Mouse (Mus musculus) cerebellum, adult 18-20 months (tissue): ENCODE data around the gene Tes3-ps.
A peak's percentile ranks its signal among the peaks of the same experiment; 100 is the strongest.

Experiments
- DNase-seq, 2 experiments: peaks; one replicate each; pipeline ENCODE4 v3.0.0; 2021

Gene Tes3-ps

GRCm38 (mm10) chr13:49492376-49493368, at the start of gene Tes3-ps:
TSS of gene Tes3-ps (plus strand) at chr13:49493318.
- DNase-seq = no peak

- no peak for DNase-seq
Observed at GRCm38 (mm10) chr13:49444451-49444850, 48.7 kb upstream of the Tes3-ps start.

- peak; percentile 81 for DNase-seq
Observed at GRCm38 (mm10) chr13:49449318-49449749, 43.8 kb upstream of the Tes3-ps start.

- no peak for DNase-seq
Observed at GRCm38 (mm10) chr13:49460276-49460675, 32.8 kb upstream of the Tes3-ps start.

GRCm38 (mm10) chr13:49460692-49461414, 32.3 kb upstream of the Tes3-ps start:
- peak in 1 of 2 experiments; percentile 9 for DNase-seq

GRCm38 (mm10) chr13:49461458-49462132, 31.5 kb upstream of the Tes3-ps start:
- no peak for DNase-seq

GRCm38 (mm10) chr13:49462921-49463320, 30.2 kb upstream of the Tes3-ps start:
- DNase-seq = no peak

- DNase-seq = no peak
Observed at GRCm38 (mm10) chr13:49465875-49466274, 27.2 kb upstream of the Tes3-ps start.

GRCm38 (mm10) chr13:49466393-49467075, 26.6 kb upstream of the Tes3-ps start:
- no peak for DNase-seq

GRCm38 (mm10) chr13:49467585-49467984, 25.5 kb upstream of the Tes3-ps start:
- no peak for DNase-seq

- peak in 1 of 2 experiments; percentile 21 for DNase-seq
Observed at GRCm38 (mm10) chr13:49469002-49469401, 24.1 kb upstream of the Tes3-ps start.

GRCm38 (mm10) chr13:49470319-49470718, 22.8 kb upstream of the Tes3-ps start:
- DNase-seq = no peak

- no peak for DNase-seq
Observed at GRCm38 (mm10) chr13:49470806-49471205, 22.3 kb upstream of the Tes3-ps start.

GRCm38 (mm10) chr13:49471981-49472675, 21.0 kb upstream of the Tes3-ps start:
- no peak for DNase-seq

- DNase-seq = no peak
Observed at GRCm38 (mm10) chr13:49472676-49473005, 20.5 kb upstream of the Tes3-ps start.

GRCm38 (mm10) chr13:49477887-49478286, 15.2 kb upstream of the Tes3-ps start:
- DNase-seq = no peak

GRCm38 (mm10) chr13:49478851-49479374, 14.2 kb upstream of the Tes3-ps start:
- no peak for DNase-seq

GRCm38 (mm10) chr13:49479399-49479798, 13.7 kb upstream of the Tes3-ps start:
- no peak for DNase-seq

- DNase-seq = peak; percentile 54 to 65
Observed at GRCm38 (mm10) chr13:49480057-49480456, 13.1 kb upstream of the Tes3-ps start.

- DNase-seq = peak; percentile 37 to 52
Observed at GRCm38 (mm10) chr13:49480551-49480950, 12.6 kb upstream of the Tes3-ps start.

- DNase-seq = no peak
Observed at GRCm38 (mm10) chr13:49485388-49485787, 7.7 kb upstream of the Tes3-ps start.

GRCm38 (mm10) chr13:49504510-49504909, 11.4 kb downstream of the Tes3-ps start, which contains the start of gene Ecm2:
TSS of gene Ecm2 (plus strand) at chr13:49504810.
- no peak for DNase-seq
